Mouse (Mus musculus) MEL (cell line): ENCODE data around the gene Vasn.

Experiments used
- CHD1 ChIP-seq: IDR thresholded peaks from 2 replicates; pipeline ENCODE4 v1.6.1; 2012; ENCODE audit warnings: low read depth, mild to moderate bottlenecking, inconsistent platforms, low read length, improper control_type of control experiment
- CTCF ChIP-seq, 3 experiments: IDR thresholded peaks in 2 of 3; conservative IDR thresholded peaks in 1 of 3; 2 replicates each; pipeline ENCODE4 v1.5.1; 2011 to 2012; ENCODE audit warnings: low read length in 3 of 3, low read depth in 2 of 3, mild to moderate bottlenecking in 2 of 3, improper control_type of control experiment in 1 of 3, inconsistent platforms in 1 of 3, mixed read lengths in 1 of 3, moderate library complexity in 1 of 3; ENCODE audit not compliant: control insufficient read depth in 1 of 3, insufficient read depth in 1 of 3, poor library complexity in 1 of 3, severe bottlenecking in 1 of 3
- EP300 ChIP-seq, 2 experiments: IDR thresholded peaks; 2 replicates each; pipeline ENCODE4 v1.6.1; 2011; ENCODE audit warnings: improper control_type of control experiment in 2 of 2, low read length in 2 of 2, low read depth in 1 of 2, mild to moderate bottlenecking in 1 of 2
- MYB ChIP-seq: IDR thresholded peaks from 2 replicates; pipeline ENCODE4 v1.6.1; 2011; ENCODE audit warnings: mild to moderate bottlenecking, low read depth, low read length, improper control_type of control experiment
- TAL1 ChIP-seq: IDR thresholded peaks from 2 replicates; pipeline ENCODE4 v1.6.1; 2012; ENCODE audit warnings: mild to moderate bottlenecking, inconsistent platforms, low read length, moderate library complexity, mixed read lengths
- TCF12 ChIP-seq: IDR thresholded peaks from 2 replicates; pipeline ENCODE4 v1.6.1; 2014; ENCODE audit warnings: low read depth, mild to moderate bottlenecking, inconsistent platforms, low read length, improper control_type of control experiment, moderate library complexity

- TF ChIP-seq CTCF (IDR thresholded peaks at IDR 0.05 in 2 of 3, conservative IDR thresholded peaks at IDR 0.05 in 1 of 3; ENCODE audit: control insufficient read depth in 1 of 3, insufficient read depth in 1 of 3, low read depth in 2 of 3, low read length in 3 of 3, poor library complexity in 1 of 3, severe bottlenecking in 1 of 3) (no peak), TAL1 (no peak), TCF12 (no peak), EP300 (IDR thresholded peaks at IDR 0.05; ENCODE audit: low read depth in 1 of 2, low read length in 2 of 2) (no peak), MYB (no peak), CHD1 (no peak)
These were observed 11.9 kb downstream of the Vasn start for GRCm38 (mm10) chr16:4651624-4652023.
